Mouse (Mus musculus): Measurements from ENCODE around the gene Ttc28. TPM values are rescaled to one million over a fixed set of nuclear protein-coding genes. Genes with fewer than 3 reads are reported as not detected.

The Ttc28 gene
- total RNA-seq, 2 experiments from 2014 or later = 0.51 to 2.5 TPM

Other genes starting within 250 kb of the Ttc28 start
- gene Noc4l, start 226.4 kb upstream of the Ttc28 start, total RNA-seq (2015; ENCODE audit: low replicate concordance) = 9.4 and 25.7 TPM in 2 replicates
- 9.5 and 11.4 TPM in 2 replicates for gene Noc4l, start 226.4 kb upstream of the Ttc28 start, total RNA-seq (2017; ENCODE audit: low replicate concordance)
- gene Ddx51, start 226.4 kb upstream of the Ttc28 start, total RNA-seq (2015; ENCODE audit: low replicate concordance) = 4.8 and 7.9 TPM in 2 replicates
- 0.43 and 2.6 TPM in 2 replicates for gene Ddx51, start 226.4 kb upstream of the Ttc28 start, total RNA-seq (2017; ENCODE audit: low replicate concordance)
- gene Ep400, start 109.1 kb upstream of the Ttc28 start, total RNA-seq (2015; ENCODE audit: low replicate concordance) = 219 and 273 TPM in 2 replicates
- 224 and 225 TPM in 2 replicates for gene Ep400, start 109.1 kb upstream of the Ttc28 start, total RNA-seq (2017; ENCODE audit: low replicate concordance)
- 2.1 and 6.7 TPM in 2 replicates for gene Pus1, start 99.1 kb upstream of the Ttc28 start, total RNA-seq (2015; ENCODE audit: low replicate concordance)
- 5.6 and 12.4 TPM in 2 replicates for gene Pus1, start 99.1 kb upstream of the Ttc28 start, total RNA-seq (2017; ENCODE audit: low replicate concordance)
- 282 and 363 TPM in 2 replicates for gene Ulk1, start 69.7 kb upstream of the Ttc28 start, total RNA-seq (2015; ENCODE audit: low replicate concordance)
- 327 and 394 TPM in 2 replicates for gene Ulk1, start 69.7 kb upstream of the Ttc28 start, total RNA-seq (2017; ENCODE audit: low replicate concordance)
- 121 and 159 TPM in 2 replicates for gene Hscb, start 40.0 kb upstream of the Ttc28 start, total RNA-seq (2015; ENCODE audit: low replicate concordance)
- 133 and 153 TPM in 2 replicates for gene Hscb, start 40.0 kb upstream of the Ttc28 start, total RNA-seq (2017; ENCODE audit: low replicate concordance)
- 70.4 and 71.9 TPM in 2 replicates for gene Chek2, start 39.8 kb upstream of the Ttc28 start, total RNA-seq (2015; ENCODE audit: low replicate concordance)
- 86.9 and 122 TPM in 2 replicates for gene Chek2, start 39.8 kb upstream of the Ttc28 start, total RNA-seq (2017; ENCODE audit: low replicate concordance)

Data from erythroblast, adult 5-6 weeks (primary cell).